Mouse (Mus musculus): ENCODE measurements around the gene Bola2.

Gene Bola2

DNA sequence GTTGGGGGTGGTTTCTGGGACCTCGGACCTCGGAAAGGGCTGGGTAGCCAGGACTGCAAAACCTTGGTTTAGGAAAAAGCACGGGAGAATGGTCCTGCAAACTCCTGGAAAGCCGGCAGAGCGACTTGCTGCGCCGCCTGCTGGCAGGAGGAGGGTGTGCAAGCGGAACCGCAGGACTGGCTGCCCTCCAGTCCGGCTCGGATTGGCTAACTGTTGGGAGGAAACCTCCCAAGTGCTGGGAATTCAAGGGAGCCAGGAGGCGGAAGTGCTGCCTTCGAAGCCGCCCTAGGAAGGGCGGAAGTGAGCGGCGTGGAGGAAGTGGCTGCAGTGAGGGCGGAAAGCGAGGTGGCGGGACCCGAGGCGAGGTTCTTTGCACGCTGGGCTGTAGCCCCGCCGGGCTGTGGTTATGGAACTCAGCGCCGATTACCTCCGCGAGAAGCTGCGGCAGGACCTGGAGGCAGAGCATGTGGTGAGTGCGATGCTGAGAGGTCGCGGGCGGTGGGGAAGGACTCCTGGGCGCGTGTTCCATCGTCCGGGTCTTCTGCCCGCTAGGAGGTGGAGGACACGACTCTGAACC lies 518 bp downstream of the Bola2 start, which contains the start of gene Slx1b:
TSS of gene Slx1b (minus strand) at position 154 of the 577 bp plus-strand sequence.
- peak; percentile 93 for DNase-seq (ENCODE audit: low read depth, low spot score)
- Histone ChIP-seq H3K27me3 (ENCODE audit: control insufficient read depth, insufficient read depth, low read length, poor library complexity, severe bottlenecking) (no peaks in the 10 kb centered on the region), H3K36me3 (ENCODE audit: control insufficient read depth, insufficient read depth, low read length, poor library complexity, severe bottlenecking) (peaks cover 22% of the 10 kb centered on the region)

DNA sequence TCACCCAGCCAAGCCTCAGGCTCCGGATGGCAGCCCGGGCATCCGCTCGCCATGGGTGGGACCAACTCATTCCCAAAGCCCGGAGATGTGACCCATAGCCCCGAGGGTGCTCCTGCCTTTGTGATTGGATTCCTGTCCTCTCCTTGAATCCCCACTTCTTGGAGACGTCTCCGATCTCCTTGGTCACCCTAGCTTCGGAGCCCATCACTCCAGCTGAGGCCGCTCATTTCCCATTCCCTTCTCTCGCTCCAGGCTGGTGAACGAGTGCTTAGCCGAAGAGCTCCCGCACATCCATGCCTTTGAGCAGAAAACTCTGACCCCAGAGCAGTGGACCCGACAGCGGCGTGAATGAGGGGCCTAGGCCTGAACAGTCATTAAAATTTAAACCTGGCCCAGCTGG lies 1.1 kb downstream of the Bola2 start:
- H3K27me3 ChIP-seq (ENCODE audit: control insufficient read depth, insufficient read depth, low read length, poor library complexity, severe bottlenecking) = no peaks in the 10 kb centered on the region
- H3K36me3 ChIP-seq (ENCODE audit: control insufficient read depth, insufficient read depth, low read length, poor library complexity, severe bottlenecking) = peaks cover 27% of the 10 kb centered on the region
- no peak for DNase-seq (ENCODE audit: low read depth, low spot score)

DNA sequence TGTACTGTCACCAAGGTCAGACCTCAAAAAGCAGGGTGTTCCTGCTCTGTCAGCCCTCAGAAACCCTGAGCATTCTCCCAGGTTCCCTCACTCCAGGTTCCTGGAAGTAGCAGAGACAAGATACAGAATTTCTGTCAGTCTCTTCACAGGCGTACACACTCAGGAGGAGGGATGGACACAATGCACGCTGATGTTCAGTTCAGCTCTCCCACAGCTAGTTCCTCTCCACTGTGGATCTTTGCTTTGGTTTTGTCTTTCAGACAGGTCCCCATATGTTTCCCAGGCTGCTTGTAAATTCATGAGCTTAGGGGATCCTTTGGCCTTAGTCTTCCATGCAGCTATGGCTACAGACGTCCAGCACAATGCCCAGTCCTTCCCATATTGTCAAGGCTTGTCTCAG lies 1.7 kb downstream of the Bola2 start:
- H3K27me3 ChIP-seq (ENCODE audit: control insufficient read depth, insufficient read depth, low read length, poor library complexity, severe bottlenecking) = no peaks in the 10 kb centered on the region
- H3K36me3 ChIP-seq (ENCODE audit: control insufficient read depth, insufficient read depth, low read length, poor library complexity, severe bottlenecking) = peaks cover 30% of the 10 kb centered on the region
- DNase-seq (ENCODE audit: low read depth, low spot score) = no peak

DNA sequence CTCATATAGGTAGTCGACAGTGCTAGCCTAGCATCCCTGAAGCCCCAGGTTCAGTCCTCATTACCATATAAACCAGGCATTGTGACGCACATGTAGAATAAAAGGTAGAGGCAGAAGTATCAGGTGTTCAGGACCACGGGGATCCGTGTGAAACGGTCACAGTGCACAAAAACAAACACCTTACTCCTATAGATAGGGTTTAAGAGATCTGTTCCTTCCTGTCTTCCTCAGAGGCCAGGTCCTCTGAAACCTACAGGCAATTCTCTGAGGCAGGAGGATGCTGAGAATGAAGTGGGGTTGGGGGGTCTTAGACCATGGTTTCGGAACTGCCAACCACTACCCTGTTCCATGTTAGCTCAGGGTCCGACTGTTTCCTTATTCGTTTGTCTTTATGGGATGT lies 2.6 kb downstream of the Bola2 start:
- Histone ChIP-seq H3K36me3 (ENCODE audit: control insufficient read depth, insufficient read depth, low read length, poor library complexity, severe bottlenecking) (peaks cover 34% of the 10 kb centered on the region), H3K27me3 (ENCODE audit: control insufficient read depth, insufficient read depth, low read length, poor library complexity, severe bottlenecking) (no peaks in the 10 kb centered on the region)
- DNase-seq (ENCODE audit: low read depth, low spot score) = no peak

DNA sequence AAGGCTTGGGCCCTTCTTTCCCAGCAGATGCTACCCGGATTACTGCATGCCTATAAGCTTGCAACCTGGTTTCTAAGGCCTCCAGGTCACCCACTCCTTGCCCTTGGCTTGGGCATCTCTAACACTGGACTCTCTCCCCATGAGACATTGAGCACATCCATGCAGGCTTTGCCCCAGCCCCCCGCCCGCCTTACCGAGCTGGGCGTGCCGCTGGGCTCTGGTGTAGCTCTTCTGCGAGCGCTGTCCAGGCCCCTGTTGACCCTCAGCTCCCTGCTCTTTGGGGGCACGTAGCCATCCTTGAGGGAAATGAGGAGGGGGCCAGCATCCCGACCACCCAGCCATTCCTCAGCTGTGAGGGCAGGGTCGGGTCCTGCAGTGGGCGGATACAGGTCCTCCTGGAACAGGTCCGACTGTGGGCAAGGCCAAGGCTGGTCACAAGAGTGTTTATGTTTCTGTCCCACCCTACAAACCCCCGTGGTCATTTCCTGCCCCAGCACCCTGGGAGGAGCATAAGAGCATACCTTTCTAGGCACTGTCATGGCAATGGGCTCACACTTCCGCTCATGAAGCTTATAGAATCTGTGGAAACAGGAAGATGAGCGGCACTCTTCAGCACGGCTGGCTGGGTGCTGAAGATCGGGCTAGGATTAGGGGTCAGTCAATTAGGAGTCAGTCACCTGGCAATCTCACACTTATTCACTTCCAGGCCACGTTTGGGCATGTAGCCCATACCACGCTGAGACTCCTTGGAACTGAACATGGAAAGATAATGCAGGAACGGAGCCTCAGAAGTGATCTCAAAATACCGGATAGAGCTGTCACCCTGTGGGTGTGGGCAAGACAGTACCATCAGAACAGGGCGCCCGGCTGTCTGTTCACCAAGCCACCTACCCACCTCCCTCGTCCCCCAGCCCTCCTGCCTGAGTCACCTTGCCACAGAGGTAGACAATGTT lies 5.1 kb downstream of the Bola2 start:
- no peak for DNase-seq (ENCODE audit: low read depth, low spot score)
- Histone ChIP-seq H3K36me3 (ENCODE audit: control insufficient read depth, insufficient read depth, low read length, poor library complexity, severe bottlenecking) (peaks cover 34% of the 10 kb centered on the region), H3K27me3 (ENCODE audit: control insufficient read depth, insufficient read depth, low read length, poor library complexity, severe bottlenecking) (no peaks in the 10 kb centered on the region)

DNA sequence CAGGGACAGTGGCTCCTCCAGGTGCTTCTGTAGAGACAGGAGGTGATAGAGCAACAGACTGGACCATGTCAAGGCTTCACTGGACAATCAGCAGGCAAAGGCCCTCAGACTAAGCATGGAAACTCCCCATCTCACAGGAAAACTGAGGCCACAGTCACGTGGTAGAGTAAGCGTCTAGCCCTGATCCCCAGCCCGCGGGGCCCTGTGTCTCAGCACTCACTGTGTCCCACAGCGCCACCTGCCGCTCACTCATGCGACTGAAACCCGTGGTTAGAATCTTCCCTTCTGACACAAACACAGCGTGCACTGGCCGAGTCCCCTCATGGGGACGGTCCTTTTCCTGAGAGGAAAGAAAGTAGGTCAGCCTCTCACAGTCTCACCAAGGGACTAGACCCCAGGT lies 5.9 kb downstream of the Bola2 start:
- DNase-seq (ENCODE audit: low read depth, low spot score) = peak; percentile 94
- Histone ChIP-seq H3K36me3 (ENCODE audit: control insufficient read depth, insufficient read depth, low read length, poor library complexity, severe bottlenecking) (peaks cover 34% of the 10 kb centered on the region), H3K27me3 (ENCODE audit: control insufficient read depth, insufficient read depth, low read length, poor library complexity, severe bottlenecking) (no peaks in the 10 kb centered on the region)

DNA sequence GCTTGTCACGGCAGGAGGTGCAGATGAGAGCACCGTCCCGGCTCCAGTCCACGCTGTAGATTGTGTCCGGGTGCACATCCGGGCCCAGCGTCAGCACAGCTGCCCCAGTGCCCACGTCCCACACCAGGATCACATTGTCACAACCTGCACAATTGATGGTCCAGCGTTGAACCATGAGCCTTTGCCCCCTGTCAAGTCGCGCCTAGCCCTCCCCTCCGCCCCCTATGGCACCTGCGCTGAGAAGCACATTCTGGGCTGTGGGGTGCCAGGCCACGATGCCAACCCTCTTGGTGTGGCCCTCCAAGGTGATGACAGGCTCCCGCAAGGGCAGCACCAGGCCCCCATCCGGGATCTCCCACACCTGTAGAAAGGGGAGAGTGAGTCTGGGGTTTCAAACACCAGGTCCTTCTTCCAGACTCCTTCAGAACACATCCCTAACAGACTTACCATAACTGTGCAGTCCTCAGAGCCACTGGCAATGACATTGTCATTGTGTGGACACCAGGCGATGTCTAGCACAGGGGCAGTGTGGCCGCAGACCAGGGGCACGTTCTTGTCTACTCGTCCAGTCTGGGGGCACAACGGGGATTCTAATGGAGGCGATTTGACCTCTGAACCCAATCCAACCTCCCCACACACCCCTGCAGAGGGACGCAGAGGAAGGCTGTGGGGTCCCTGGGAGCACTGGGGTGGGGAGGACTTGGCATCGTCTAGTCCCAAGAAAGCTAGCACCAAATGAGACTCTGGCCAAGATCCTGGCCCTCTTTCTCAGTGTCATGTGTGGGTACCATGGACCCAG lies 6.6 kb downstream of the Bola2 start:
- Histone ChIP-seq H3K36me3 (ENCODE audit: control insufficient read depth, insufficient read depth, low read length, poor library complexity, severe bottlenecking) (peaks cover 34% of the 10 kb centered on the region), H3K27me3 (ENCODE audit: control insufficient read depth, insufficient read depth, low read length, poor library complexity, severe bottlenecking) (no peaks in the 10 kb centered on the region)
- peak; percentile 25 for DNase-seq (ENCODE audit: low read depth, low spot score)

DNA sequence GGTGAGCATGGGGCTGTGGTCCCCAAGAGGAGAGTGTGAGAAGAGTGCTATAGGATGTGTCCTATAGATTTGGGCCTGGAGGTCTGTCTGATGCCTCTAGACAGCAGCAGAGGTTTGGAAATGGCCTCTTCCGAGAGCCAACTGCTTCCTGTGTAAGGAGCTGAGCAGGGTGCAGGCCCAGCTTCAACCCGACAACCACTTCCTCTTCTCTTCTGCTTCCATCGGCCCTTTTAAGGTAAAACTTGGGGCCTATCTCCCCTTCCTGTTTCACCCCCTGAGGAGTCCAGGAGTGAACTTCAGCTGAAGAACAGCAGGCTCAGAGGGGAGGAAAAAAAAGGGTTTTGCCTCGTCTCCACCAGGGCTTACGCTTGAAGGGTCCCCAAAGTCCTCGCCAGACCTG lies 7.2 kb downstream of the Bola2 start:
- peak; percentile 87 for DNase-seq (ENCODE audit: low read depth, low spot score)
- Histone ChIP-seq H3K36me3 (ENCODE audit: control insufficient read depth, insufficient read depth, low read length, poor library complexity, severe bottlenecking) (peaks cover 34% of the 10 kb centered on the region), H3K27me3 (ENCODE audit: control insufficient read depth, insufficient read depth, low read length, poor library complexity, severe bottlenecking) (no peaks in the 10 kb centered on the region)

DNA sequence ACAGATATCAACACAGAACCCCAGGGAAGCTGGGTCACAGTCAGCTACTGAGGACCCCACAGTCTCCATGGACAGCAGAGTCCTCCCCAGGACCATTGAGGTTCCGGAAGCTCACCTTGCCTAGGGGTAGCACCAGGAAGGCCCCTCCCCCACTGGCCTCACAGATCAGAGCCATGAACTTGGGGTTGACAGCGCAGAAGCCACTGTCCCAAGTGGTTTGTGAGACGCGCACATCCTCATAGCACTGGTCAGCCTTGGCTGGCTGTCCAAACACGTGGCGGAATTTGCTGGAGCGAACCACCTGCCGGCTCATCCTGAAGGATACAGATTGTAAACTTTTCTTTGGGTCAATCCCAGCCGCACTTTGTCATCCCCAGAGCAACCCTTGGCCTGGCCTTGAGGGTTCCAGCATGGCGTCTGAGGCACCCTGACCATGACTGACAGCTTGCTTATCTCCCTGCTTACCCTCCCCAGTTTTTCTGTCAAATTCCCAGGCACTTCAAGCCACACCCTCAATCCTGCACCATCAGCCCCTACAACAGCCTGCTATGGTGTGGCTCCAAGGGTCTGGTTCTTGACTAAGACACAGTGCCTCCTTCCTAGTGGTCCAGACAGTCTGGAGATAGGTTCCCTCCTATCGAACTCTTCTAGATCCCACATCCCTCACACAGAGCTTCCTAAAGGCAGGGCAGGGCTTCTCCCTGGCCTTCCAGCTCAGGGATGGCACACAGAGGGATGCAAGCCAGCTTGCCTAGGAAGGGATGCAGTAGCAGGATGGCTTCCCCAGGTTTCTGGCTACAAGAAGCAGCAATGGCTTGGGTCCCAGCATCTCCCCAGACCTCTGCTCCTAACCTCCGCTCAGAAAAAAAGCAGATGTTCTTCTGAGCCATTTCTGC lies 7.9 kb downstream of the Bola2 start:
- Histone ChIP-seq H3K36me3 (ENCODE audit: control insufficient read depth, insufficient read depth, low read length, poor library complexity, severe bottlenecking) (peaks cover 32% of the 10 kb centered on the region), H3K27me3 (ENCODE audit: control insufficient read depth, insufficient read depth, low read length, poor library complexity, severe bottlenecking) (no peaks in the 10 kb centered on the region)
- DNase-seq (ENCODE audit: low read depth, low spot score) = peak; percentile 58

DNA sequence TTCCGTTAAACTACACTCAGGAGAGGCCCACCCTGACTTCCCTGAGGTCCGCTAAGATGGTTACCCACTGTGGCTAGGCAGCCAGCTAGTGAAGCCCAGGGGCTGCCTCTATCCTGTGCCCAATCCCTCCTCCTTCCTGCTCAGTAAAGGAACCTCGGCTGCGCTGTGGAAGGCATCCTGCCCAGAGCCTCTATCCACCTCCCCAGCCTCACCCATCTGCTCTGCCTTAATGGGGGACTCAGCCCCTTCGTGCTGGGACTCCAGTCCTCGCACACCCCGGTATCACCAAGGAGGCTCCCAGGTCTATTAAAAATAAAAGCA lies 8.5 kb downstream of the Bola2 start:
- Histone ChIP-seq H3K36me3 (ENCODE audit: control insufficient read depth, insufficient read depth, low read length, poor library complexity, severe bottlenecking) (peaks cover 31% of the 10 kb centered on the region), H3K27me3 (ENCODE audit: control insufficient read depth, insufficient read depth, low read length, poor library complexity, severe bottlenecking) (no peaks in the 10 kb centered on the region)
- no peak for DNase-seq (ENCODE audit: low read depth, low spot score)

DNA sequence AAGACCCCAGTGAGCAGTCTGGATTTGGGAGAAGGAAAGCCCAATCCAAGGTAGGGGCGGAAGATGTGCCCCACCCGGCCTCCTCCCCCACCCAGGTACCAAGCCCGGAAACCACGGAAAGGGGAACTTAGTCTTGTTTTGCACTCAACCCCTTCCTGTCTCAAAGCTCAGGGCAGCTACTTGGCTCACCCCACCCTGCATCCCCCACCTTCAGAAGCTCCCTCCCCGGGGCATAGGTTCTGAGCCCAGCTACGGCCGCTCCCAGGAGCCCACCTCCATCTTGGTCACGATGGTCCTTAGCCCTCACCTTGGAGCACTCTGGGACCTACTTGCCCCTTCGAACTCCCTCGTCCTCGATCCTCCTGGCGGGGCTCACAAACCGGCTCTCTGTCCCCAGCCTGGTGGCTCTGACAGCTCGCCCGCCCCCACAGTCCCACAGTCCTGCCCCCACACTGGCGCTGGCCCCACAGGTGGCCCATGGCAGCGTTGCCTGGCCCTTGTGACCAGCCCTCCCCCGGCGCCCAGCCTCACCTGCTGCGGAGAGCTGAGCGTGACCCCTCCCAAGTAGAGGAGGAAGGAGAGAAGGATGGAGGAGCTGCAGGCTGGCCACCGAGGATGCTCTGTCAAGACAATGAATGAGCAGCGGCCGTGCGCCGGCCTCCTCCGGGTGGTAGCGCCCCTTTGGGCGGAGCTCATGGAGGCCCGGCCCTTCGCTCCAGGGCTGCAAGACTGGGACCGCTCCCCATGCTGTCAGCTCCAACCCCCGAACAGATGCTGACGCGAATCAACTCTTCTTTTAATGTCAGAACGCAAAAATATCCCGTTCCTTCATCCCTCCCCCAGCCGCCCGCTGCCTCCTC lies 9.2 kb downstream of the Bola2 start:
- H3K36me3 ChIP-seq (ENCODE audit: control insufficient read depth, insufficient read depth, low read length, poor library complexity, severe bottlenecking) = peaks cover 28% of the 10 kb centered on the region
- no peaks in the 10 kb centered on the region for H3K27me3 ChIP-seq (ENCODE audit: control insufficient read depth, insufficient read depth, low read length, poor library complexity, severe bottlenecking)
- peak; percentile 90 for DNase-seq (ENCODE audit: low read depth, low spot score)

DNA sequence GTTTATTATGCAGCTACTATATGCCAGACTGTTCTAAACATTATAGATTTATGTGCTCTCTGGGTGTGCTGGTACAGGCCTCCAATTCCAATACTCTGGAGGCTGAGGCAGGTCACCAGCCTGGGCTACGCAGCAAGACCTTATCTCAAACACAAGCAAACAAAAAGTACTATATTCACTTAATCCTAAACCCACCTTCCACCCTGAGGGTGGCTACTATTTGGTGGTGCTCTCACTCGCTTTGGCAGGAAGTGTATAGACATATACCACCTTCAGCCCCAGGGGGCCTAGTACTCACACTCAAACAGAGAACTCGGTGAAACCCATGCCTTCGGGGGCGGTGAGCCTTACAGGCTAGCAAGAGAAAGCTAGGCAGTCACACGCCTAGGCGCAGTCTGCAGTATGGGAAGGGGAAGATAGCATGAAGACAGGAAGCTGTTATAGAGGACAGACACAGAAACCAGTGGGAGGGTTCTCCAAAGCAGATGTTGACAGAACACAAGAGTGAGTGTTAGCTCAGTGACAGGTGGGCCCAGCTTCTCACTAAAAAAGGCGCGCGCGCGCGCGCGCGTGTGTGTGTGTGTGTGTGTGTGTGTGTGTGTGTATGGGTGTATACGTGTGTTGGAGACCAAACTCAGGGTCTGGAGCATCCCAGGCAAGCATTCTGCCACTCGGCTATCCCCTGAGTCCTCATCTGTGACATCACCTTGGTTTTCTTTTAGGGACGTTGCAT lies 12.4 kb downstream of the Bola2 start, which contains the start of gene Coro1a:
TSS of gene Coro1a (minus strand) at position 346 of the 733 bp plus-strand sequence.
- no peaks in the 10 kb centered on the region for H3K27me3 ChIP-seq (ENCODE audit: control insufficient read depth, insufficient read depth, low read length, poor library complexity, severe bottlenecking)
- DNase-seq (ENCODE audit: low read depth, low spot score) = peak; percentile 83
- no peaks in the 10 kb centered on the region for H3K36me3 ChIP-seq (ENCODE audit: control insufficient read depth, insufficient read depth, low read length, poor library complexity, severe bottlenecking)

Measured in splenic B cell, adult 2 months (primary cell).